In genomic region chr2:90921178-90921577, GRCm38 (mm10) we compare ENCODE assay signal across 25 mouse cellular contexts. TPM values are rescaled to one million over a fixed set of nuclear protein-coding genes. Genes with fewer than 3 reads are reported as not detected.
A peak's percentile ranks its signal among the peaks of the same experiment; 100 is the strongest.
DNase-seq lines count a peak whose midpoint lies in the region; ATAC-seq and TF ChIP-seq lines count a peak whose summit lies in the region.
"Had no signal": no experiment of that assay in that cellular context is flagged by ENCODE, and none has a peak within 500 bp of the region (broad histone marks: within the 10 kb centered on the region; RNA-seq: fewer than 3 reads in every experiment).

No protein-coding gene starts in this region.

- H3K4me1 ChIP-seq in heart, embryonic 13.5 days, result peaks cover 28% of the 10 kb centered on the region
- peaks cover 3% of the 10 kb centered on the region; the same call in 1 of the 2 replicates for H3K4me1 ChIP-seq in heart, embryonic 11.5 days (ENCODE audit: control insufficient read depth, insufficient read depth, low read length)
- H3K4me1 ChIP-seq in lung, embryonic 15.5 days, result peaks cover 8% of the 10 kb centered on the region
- H3K4me1 ChIP-seq in lung, adult 2 months (ENCODE audit: control insufficient read depth, insufficient read depth, low read length), result peaks cover 6% of the 10 kb centered on the region

- WGBS in heart, embryonic 13.5 days, result 58% methylated on average over 1 of the region's 1 CpGs
- 61% methylated on average over 1 of the region's 1 CpGs for WGBS in heart, embryonic 11.5 days (ENCODE audit: insufficient replicate concordance)
- 67% methylated on average over 1 of the region's 1 CpGs for WGBS in lung, embryonic 15.5 days
- WGBS in lung, adult 2 months, result 53% methylated on average over 1 of the region's 1 CpGs

- ATAC-seq in heart, embryonic 13.5 days (ENCODE audit: extremely low read depth, insufficient number of reproducible peaks, low FRiP score, low TSS enrichment), result no peak
- no peak for ATAC-seq in heart, embryonic 11.5 days (replicated peaks; ENCODE audit: insufficient number of reproducible peaks, low FRiP score, low TSS enrichment)
- ATAC-seq in lung, embryonic 15.5 days (ENCODE audit: borderline replicate concordance, extremely low read depth, low FRiP score, low TSS enrichment), result no peak
- ATAC-seq: activated CD4-positive, CD25-positive, alpha-beta regulatory T cell, adult 4 months; forebrain, postnatal 0 days; hindbrain, postnatal 0 days; intestine, postnatal 0 days; lung, postnatal 0 days; midbrain, embryonic 15.5 days had no signal

- H3K4me2 ChIP-seq in heart, embryonic 13.5 days, result no peak overlapping the region
- H3K4me2 ChIP-seq in heart, embryonic 11.5 days, result no peak overlapping the region
- H3K4me2 ChIP-seq in lung, embryonic 15.5 days, result no peak overlapping the region
- H3K4me2 ChIP-seq: kidney, embryonic 15.5 days; limb, embryonic 13.5 days; midbrain, embryonic 15.5 days; neural tube, embryonic 12.5 days had no signal

- TF ChIP-seq POLR2A in lung, adult 2 months (IDR thresholded peaks at IDR 0.05; ENCODE audit: borderline replicate concordance, extremely low read depth, low read depth, low read length), result no peak

- H3K9ac ChIP-seq in heart, embryonic 13.5 days, result no peak overlapping the region; the same call in 1 of the 2 replicates
- no peak overlapping the region for H3K9ac ChIP-seq in heart, embryonic 11.5 days (ENCODE audit: low read depth, low read length)
- no peak overlapping the region for H3K9ac ChIP-seq in lung, embryonic 15.5 days
- H3K9ac ChIP-seq: forebrain, postnatal 0 days; kidney, embryonic 15.5 days; limb, embryonic 13.5 days; liver, embryonic 14.5 days; midbrain, embryonic 15.5 days; neural tube, embryonic 12.5 days had no signal

- H3K4me3 ChIP-seq in heart, embryonic 13.5 days, result no peak overlapping the region
- H3K4me3 ChIP-seq in heart, embryonic 11.5 days (ENCODE audit: low read depth, low read length), result no peak overlapping the region
- no peak overlapping the region for H3K4me3 ChIP-seq in lung, embryonic 15.5 days
- no peak overlapping the region for H3K4me3 ChIP-seq in lung, adult 2 months (replicated peaks; ENCODE audit: extremely low read depth, low read depth, low read length)
- H3K4me3 ChIP-seq: kidney, embryonic 15.5 days; limb, embryonic 13.5 days; midbrain, embryonic 15.5 days; neural tube, embryonic 12.5 days had no signal

- no peak for TF ChIP-seq CTCF in lung, adult 2 months (IDR thresholded peaks at IDR 0.05; ENCODE audit: insufficient read depth, low read length)

- DNase-seq in lung, adult 2 months, result no peak
- peak; percentile 42 for DNase-seq in skeletal muscle tissue, adult 2 months (ENCODE audit: low read depth, low spot score)
- DNase-seq in right cerebral cortex, postnatal 25 days, result no peak
- no peak for DNase-seq in right cerebral cortex, adult 2 months (ENCODE audit: low spot score in 2 of 2)
- DNase-seq: adrenal gland, postnatal 10 days; cerebellum, adult 18-20 months; cerebellum, postnatal 25 days; forebrain, postnatal 0 days; kidney, postnatal 36 days; retina, postnatal 1 day; right cerebral cortex, postnatal 4 days; thymus, adult 18-20 months had no signal

- peak overlapping the region; percentile 67 for H3K27ac ChIP-seq in heart, embryonic 13.5 days (replicated peaks)
- no peak overlapping the region for H3K27ac ChIP-seq in heart, embryonic 11.5 days (ENCODE audit: low read depth, low read length)
- 0 out of 2 replicates have a peak overlapping the region, but pooled peaks have one; percentile 0 for H3K27ac ChIP-seq in lung, embryonic 15.5 days
- H3K27ac ChIP-seq: hindbrain, postnatal 0 days; kidney, embryonic 15.5 days; limb, embryonic 13.5 days; liver, embryonic 14.5 days; macrophage; midbrain, embryonic 15.5 days; neural tube, embryonic 12.5 days had no signal

- H3K36me3 ChIP-seq in heart, embryonic 13.5 days, result no peaks in the 10 kb centered on the region
- H3K36me3 ChIP-seq in heart, embryonic 11.5 days (ENCODE audit: control insufficient read depth, insufficient read depth, low read length), result no peaks in the 10 kb centered on the region
- no peaks in the 10 kb centered on the region for H3K36me3 ChIP-seq in lung, embryonic 15.5 days
- H3K36me3 ChIP-seq: kidney, embryonic 15.5 days; limb, embryonic 13.5 days; midbrain, embryonic 15.5 days; neural tube, embryonic 12.5 days had no signal

- no peaks in the 10 kb centered on the region for H3K27me3 ChIP-seq in heart, embryonic 13.5 days (replicated peaks)
- H3K27me3 ChIP-seq in heart, embryonic 11.5 days (ENCODE audit: control insufficient read depth, insufficient read depth, low read length), result no peaks in the 10 kb centered on the region
- no peaks in the 10 kb centered on the region for H3K27me3 ChIP-seq in lung, embryonic 15.5 days
- H3K27me3 ChIP-seq: kidney, embryonic 15.5 days; limb, embryonic 13.5 days; midbrain, embryonic 15.5 days; neural tube, embryonic 12.5 days had no signal

- no peaks in the 10 kb centered on the region for H3K9me3 ChIP-seq in heart, embryonic 13.5 days
- H3K9me3 ChIP-seq in heart, embryonic 11.5 days (replicated peaks; ENCODE audit: control insufficient read depth, low read length), result no peaks in the 10 kb centered on the region
- no peaks in the 10 kb centered on the region for H3K9me3 ChIP-seq in lung, embryonic 15.5 days
- H3K9me3 ChIP-seq: kidney, embryonic 15.5 days; limb, embryonic 13.5 days; midbrain, embryonic 15.5 days; neural tube, embryonic 12.5 days had no signal

RNA-seq across cellular contexts. Expression of gene Ndufs3, which starts 16.6 kb away (rescaled TPM):
- 314 and 369 TPM in 2 replicates for polyA plus RNA-seq in heart, embryonic 13.5 days (2015; fragmentation: Nextera tagmentation; extraction: Ambion mirVana)
- polyA plus RNA-seq in heart, embryonic 11.5 days (2014; fragmentation: Nextera tagmentation; extraction: Ambion mirVana), result 331 and 358 TPM in 2 replicates
- 199 and 207 TPM in 2 replicates for polyA plus RNA-seq in lung, embryonic 15.5 days (2015; fragmentation: Nextera tagmentation; extraction: Ambion mirVana)
- polyA plus RNA-seq in lung, adult 2 months (2012; rRNA removed), result 70.9 and 115 TPM in 2 replicates

RNA-seq across cellular contexts. Expression of gene Kbtbd4, which starts 16.6 kb away (rescaled TPM):
- polyA plus RNA-seq in heart, embryonic 13.5 days (2015; fragmentation: Nextera tagmentation; extraction: Ambion mirVana), result 26.8 and 27.7 TPM in 2 replicates
- polyA plus RNA-seq in heart, embryonic 11.5 days (2014; fragmentation: Nextera tagmentation; extraction: Ambion mirVana), result 26.2 and 31.5 TPM in 2 replicates
- polyA plus RNA-seq in lung, embryonic 15.5 days (2015; fragmentation: Nextera tagmentation; extraction: Ambion mirVana), result 36.8 and 37.8 TPM in 2 replicates
- polyA plus RNA-seq in lung, adult 2 months (2012; rRNA removed), result 10.4 and 15.6 TPM in 2 replicates

RNA-seq across cellular contexts. Expression of gene Celf1, which starts 19.0 kb away (rescaled TPM):
- polyA plus RNA-seq in heart, embryonic 13.5 days (2015; fragmentation: Nextera tagmentation; extraction: Ambion mirVana), result 93.9 and 98.7 TPM in 2 replicates
- 78.7 and 95.7 TPM in 2 replicates for polyA plus RNA-seq in heart, embryonic 11.5 days (2014; fragmentation: Nextera tagmentation; extraction: Ambion mirVana)
- 80.7 and 81.8 TPM in 2 replicates for polyA plus RNA-seq in lung, embryonic 15.5 days (2015; fragmentation: Nextera tagmentation; extraction: Ambion mirVana)
- polyA plus RNA-seq in lung, adult 2 months (2012; rRNA removed), result 31.1 and 36.2 TPM in 2 replicates

RNA-seq across cellular contexts. Expression of gene C1qtnf4, which starts 35.5 kb away (rescaled TPM):
- polyA plus RNA-seq in heart, embryonic 13.5 days (2015; fragmentation: Nextera tagmentation; extraction: Ambion mirVana), result 9.8 and 12.9 TPM in 2 replicates
- 15.7 and 16.2 TPM in 2 replicates for polyA plus RNA-seq in heart, embryonic 11.5 days (2014; fragmentation: Nextera tagmentation; extraction: Ambion mirVana)
- polyA plus RNA-seq in lung, embryonic 15.5 days (2015; fragmentation: Nextera tagmentation; extraction: Ambion mirVana), result 4.0 TPM in 2 replicates
- 4.9 and 6.6 TPM in 2 replicates for polyA plus RNA-seq in lung, adult 2 months (2012; rRNA removed)
- polyA plus RNA-seq: macrophage had no signal
